Mouse (Mus musculus) large intestine, adult 2 months (tissue): ENCODE measurements around the gene Nxt2. TPM values are rescaled to one million over a fixed set of nuclear protein-coding genes. Genes with fewer than 3 reads are reported as not detected.
"Not testable (repeated sequence)": the region's sequence is repeated elsewhere in the genome, so short reads cannot be mapped to it uniquely, and the experiment has no call there.

Experiments
- DNase-seq: peaks from one replicate; pipeline ENCODE4 v3.0.0-alpha.2; 2012; ENCODE audit warnings: low read depth, low spot score
- WGBS: fragments of 180-500 bp; shearing (Covaris S2); methylation state at CpG from one replicate; pipeline ENCODE4 v1.1.7; 2018; 5-methylcytosine and 5-hydroxymethylcytosine counted together
- polyA plus RNA-seq: library from polyadenylated mRNA; depleted of rRNA; stranded (reverse); fragments of >200 nt; gene quantifications from 2 replicates; pipeline ENCODE4 v1.2.3, GENCODE M21; 2012; rRNA removed

Nxt2 gene
- 4.1 and 4.8 TPM in 2 replicates for polyA plus RNA-seq

GRCm38 (mm10) chrX:142226542-142226941, at the start of gene Nxt2:
Gene Nxt2 (plus strand): TSS chrX:142226770.
- no peak for DNase-seq
- WGBS, result 90% methylated on average over 14 of the region's 14 CpGs

GRCm38 (mm10) chrX:142176981-142177380, 49.6 kb upstream of the Nxt2 start:
- no peak for DNase-seq

GRCm38 (mm10) chrX:142182026-142182425, 44.5 kb upstream of the Nxt2 start:
- no peak for DNase-seq
- WGBS, result 52% methylated on average over 2 of the region's 2 CpGs

- DNase-seq, result no peak
- 33% methylated on average over 22 of the region's 22 CpGs for WGBS
These were observed 37.4 kb upstream of the Nxt2 start for GRCm38 (mm10) chrX:142189023-142189703.

GRCm38 (mm10) chrX:142190355-142190754, 36.2 kb upstream of the Nxt2 start:
- WGBS, result 64% methylated on average over 2 of the region's 2 CpGs
- no peak for DNase-seq

GRCm38 (mm10) chrX:142194420-142194819, 32.1 kb upstream of the Nxt2 start:
- WGBS, result 65% methylated on average over 6 of the region's 6 CpGs
- no peak for DNase-seq

GRCm38 (mm10) chrX:142195551-142195950, 31.0 kb upstream of the Nxt2 start:
- DNase-seq, result no peak
- WGBS, result 53% methylated on average over 1 of the region's 1 CpGs

- no peak for DNase-seq
- WGBS, result 54% methylated on average over 5 of the region's 5 CpGs
These were observed 29.7 kb upstream of the Nxt2 start, which contains the start of gene Gucy2f for GRCm38 (mm10) chrX:142196831-142197230. Gene Gucy2f (minus strand): TSS chrX:142196931.

- WGBS, result 5% methylated on average over 3 of the region's 3 CpGs
- DNase-seq, result peak; percentile 6
These were observed 26.3 kb upstream of the Nxt2 start for GRCm38 (mm10) chrX:142200295-142200694.

- WGBS, result 17% methylated on average over 15 of the region's 15 CpGs
- peak; percentile 22 for DNase-seq
These were observed 956 bp downstream of the Nxt2 start for GRCm38 (mm10) chrX:142227398-142228054.

- WGBS, result 20% methylated on average over 32 of the region's 42 CpGs
- peak; percentile 21 for DNase-seq
These were observed 1.6 kb downstream of the Nxt2 start for GRCm38 (mm10) chrX:142228055-142228768.

- 27% methylated on average over 7 of the region's 7 CpGs for WGBS
- DNase-seq, result no peak
These were observed 2.2 kb downstream of the Nxt2 start for GRCm38 (mm10) chrX:142228769-142229158.

- WGBS, result 89% methylated on average over 1 of the region's 1 CpGs
- DNase-seq, result not testable (repeated sequence)
These were observed 9.6 kb downstream of the Nxt2 start for GRCm38 (mm10) chrX:142236146-142236545.

GRCm38 (mm10) chrX:142237101-142237500, 10.5 kb downstream of the Nxt2 start:
- no peak for DNase-seq
- WGBS, result 39% methylated on average over 2 of the region's 2 CpGs

- DNase-seq, result no peak
- WGBS, result 46% methylated on average over 5 of the region's 5 CpGs
These were observed 19.2 kb downstream of the Nxt2 start for GRCm38 (mm10) chrX:142245682-142246327.

GRCm38 (mm10) chrX:142250008-142250736, 23.6 kb downstream of the Nxt2 start:
- no peak for DNase-seq
- 52% methylated on average over 7 of the region's 7 CpGs for WGBS

- 59% methylated on average over 3 of the region's 3 CpGs for WGBS
- DNase-seq, result no peak
These were observed 49.5 kb downstream of the Nxt2 start for GRCm38 (mm10) chrX:142276031-142276430.

- WGBS, result 58% methylated on average over 3 of the region's 3 CpGs
- DNase-seq, result no peak
These were observed 50.0 kb downstream of the Nxt2 start for GRCm38 (mm10) chrX:142276573-142276972.

GRCm38 (mm10) chrX:142285905-142286304, 59.3 kb downstream of the Nxt2 start:
- 49% methylated on average over 5 of the region's 5 CpGs for WGBS
- no peak for DNase-seq
